Mouse (Mus musculus) urinary bladder, postnatal 10 days (tissue): ENCODE data around the gene Gm13119.
"Not testable (repeated sequence)": the region's sequence is repeated elsewhere in the genome, so short reads cannot be mapped to it uniquely, and the experiment has no call there.

Source experiments
- DNase-seq: peaks from one replicate; pipeline ENCODE4 v3.0.0; 2022; ENCODE audit warnings: low spot score

Gm13119 gene

DNA sequence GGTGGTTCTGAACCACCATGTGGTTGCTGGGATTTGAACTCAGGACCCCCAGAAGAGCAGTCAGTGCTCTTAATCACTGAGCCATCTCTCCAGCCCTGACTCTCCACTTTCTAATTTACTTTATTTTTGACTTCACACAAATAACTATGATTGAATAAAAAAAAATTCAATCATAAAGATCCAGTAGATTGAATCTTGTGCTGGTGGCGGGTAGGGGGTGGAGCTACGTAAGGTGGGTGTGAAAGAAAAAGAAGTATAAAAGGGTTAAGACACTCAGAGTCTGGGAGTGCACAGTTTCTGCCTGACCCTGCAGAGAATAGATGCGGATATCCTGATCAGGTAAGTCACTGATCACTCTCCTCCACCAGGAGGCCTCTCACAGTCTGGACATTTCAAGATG is at the start of gene Gm13119:
TSS of gene Gm13119 (plus strand) at position 301 of the 400 bp plus-strand sequence.
- DNase-seq: not testable (repeated sequence)

DNA sequence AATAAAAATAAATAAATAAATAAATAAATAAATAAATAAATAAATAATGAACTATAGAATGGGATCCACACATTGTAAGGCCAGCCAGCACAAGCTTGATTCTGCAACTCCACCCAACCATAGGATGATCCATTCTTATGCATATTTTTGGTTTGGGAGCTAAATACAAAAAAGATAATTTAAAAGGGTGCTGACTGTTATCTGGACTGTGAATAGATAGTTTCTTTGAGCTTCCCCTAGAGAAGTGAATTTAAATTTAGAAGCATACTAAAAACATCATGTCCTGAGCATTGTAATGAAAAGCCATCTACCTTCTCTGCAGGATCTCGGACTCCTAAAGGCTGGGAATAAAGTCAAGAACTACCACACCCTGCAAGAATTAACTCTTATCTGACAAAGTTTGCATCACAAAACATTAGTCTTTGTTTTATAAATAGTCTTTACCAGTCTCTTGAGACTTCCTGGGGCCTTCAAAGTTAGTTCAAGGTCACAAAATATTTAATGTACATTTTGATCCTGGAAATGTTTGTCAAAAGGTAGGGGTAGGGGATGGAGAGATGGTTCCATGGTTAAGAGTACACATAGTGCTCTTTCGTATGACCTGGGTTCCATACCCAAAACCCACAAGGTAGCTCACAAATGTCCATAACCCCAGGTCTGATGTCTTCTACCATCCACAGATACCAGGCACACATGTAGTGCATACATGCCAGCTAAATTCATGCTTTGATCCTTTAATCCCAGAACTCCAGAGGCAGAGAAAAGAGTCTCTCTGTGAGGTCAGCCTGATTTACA is 44.9 kb upstream of the Gm13119 start:
- DNase-seq: not testable (repeated sequence)

DNA sequence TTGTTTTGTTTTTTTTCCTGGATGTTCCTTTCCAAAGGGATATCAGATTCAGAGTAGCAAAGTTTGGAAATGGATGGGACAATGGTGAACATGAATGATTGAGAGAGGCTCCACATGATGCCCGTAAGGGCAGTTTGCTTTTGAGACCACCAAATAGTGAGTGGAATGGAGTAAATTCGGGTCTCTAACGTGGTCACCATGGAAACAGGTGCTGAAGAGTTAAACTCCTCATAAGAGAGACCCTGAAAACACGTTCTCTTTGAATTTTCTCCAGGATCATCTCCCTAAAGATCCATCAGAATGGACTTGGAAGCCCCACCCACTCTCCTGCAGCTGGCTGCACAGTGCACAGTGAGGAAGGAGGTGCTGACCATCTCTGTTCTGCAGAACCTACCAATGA is 27.8 kb upstream of the Gm13119 start, which contains the start of gene Gm13128:
TSS of gene Gm13128 (plus strand) at position 301 of the 400 bp plus-strand sequence.
- not testable (repeated sequence) for DNase-seq

DNA sequence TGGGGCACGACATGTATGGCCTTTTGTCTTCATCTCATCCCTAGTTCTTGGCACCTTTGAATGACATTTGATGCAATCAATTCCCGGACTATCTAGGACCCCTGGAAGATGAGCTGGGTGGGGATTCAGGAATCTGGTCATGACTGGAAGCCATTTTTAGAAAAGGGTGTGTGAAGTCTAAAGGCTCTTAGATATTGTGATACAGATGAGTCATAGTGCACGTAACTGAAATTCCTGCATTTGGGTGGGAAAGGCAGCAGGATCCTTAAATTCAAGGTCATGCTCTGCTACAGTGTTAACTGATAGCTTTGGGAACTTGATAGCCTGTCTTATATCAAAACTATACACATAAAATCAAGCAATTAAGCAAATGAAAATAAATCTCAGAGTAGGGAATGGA is 21.9 kb upstream of the Gm13119 start:
- not testable (repeated sequence) for DNase-seq

DNA sequence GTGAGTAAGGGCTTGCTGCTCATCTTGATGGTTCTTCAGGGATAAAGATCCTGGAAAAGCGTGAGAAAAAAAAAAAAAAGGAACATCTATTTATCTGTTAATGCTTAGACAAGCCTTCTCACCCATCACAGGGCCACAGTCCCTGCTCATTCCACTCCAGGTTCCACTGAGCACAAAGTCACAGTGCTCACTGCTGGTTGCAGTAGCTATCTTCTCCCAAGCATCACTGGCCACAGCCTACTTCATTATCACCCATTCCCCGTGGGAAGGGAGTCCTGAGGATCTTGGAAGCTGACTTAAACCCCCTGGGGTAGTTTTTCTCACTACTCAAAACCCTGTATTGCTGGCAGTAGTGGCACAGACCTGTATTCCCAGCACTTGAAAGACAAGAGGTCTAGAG is 20.2 kb downstream of the Gm13119 start, which contains the start of gene Pramef20:
TSS of gene Pramef20 (minus strand) at position 23 of the 400 bp plus-strand sequence.
- DNase-seq: no peak

DNA sequence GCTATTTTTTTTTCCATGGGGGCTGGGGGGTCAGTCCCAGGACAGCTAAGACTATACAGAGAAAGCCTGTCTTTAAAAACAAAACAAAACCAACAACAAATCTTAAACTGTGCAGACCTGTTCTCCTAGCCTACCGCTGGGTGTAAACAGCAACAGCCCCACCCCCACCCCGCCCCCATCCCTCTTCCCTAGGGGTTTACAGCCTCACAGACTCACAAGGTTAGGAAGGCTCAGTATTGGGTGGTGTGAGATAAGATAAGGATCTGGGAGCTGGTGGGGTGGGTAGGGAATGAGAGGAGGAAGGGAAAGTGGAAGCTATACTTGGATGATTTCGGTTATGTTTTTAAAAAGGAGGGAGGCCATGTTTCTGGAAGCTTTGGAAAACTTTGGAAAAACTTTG is 38.6 kb downstream of the Gm13119 start:
- DNase-seq: no peak

DNA sequence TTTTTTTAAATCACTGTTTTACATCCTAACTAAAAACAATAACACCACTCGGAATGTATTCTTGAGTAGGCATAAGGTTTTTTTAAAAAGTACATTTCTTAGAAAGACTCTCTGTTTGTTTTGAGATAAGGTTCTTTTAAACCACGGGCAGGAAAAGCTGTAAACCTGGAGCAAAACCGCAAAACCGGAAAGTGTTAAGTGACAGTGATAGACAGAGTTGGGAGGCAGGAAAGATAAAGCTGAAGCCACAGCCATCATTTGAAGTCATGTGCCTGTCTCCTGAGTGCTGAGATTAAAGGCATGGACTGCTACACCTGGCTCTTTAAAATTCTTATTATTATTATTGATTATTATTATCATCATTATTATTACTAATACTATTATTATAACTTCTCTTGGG is 45.0 kb downstream of the Gm13119 start:
- DNase-seq: no peak

DNA sequence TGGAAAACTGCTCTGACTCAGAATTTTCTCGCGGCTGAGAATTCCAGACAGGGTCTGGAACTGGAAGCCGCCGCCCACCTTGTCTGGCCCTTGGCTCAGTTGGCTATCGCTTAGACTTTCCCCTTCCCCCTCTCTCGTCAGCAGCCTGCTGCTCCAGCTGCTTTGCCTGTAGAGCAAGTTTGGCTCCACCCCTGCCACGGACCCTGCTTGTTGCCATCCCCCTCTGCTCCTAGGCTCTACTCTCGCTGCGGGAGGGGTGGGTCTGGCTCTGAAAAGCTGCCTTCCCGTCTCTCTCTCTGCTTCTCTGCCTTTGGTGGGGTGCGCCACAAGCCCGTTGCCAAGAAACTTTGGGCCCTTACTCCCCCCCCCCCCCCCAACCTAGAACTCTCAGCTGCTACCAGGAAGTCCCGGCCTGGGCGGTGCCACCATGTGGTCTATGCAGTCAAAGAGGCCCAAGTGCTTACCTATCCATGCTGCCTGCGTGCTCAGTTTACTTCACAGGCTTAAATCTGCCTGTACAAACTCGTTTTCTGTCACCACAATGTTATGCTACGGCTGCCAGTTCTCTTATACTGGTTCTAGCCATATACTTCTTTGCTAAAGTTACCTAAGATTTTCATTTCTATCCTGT is 46.8 kb downstream of the Gm13119 start:
- no peak for DNase-seq

DNA sequence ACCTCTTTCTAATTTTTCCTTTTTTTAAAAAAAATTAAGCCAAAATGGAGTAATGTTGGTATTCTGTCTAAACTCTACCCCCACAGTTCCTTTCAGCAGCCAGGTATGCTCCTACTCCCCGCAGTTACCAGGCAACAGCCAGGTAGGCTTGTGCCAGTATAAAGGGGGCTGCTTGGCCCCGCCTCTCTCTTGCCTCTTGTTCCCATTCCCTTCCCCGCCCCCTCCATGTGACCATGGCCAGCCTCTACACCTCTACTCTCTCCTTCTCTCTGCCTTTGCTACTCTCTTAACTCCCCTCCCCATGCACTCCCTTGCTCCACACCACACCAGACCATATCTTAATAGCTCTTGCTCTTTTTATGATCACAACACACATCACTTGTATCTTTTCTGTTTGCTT is 48.5 kb downstream of the Gm13119 start:
- DNase-seq: no peak

DNA sequence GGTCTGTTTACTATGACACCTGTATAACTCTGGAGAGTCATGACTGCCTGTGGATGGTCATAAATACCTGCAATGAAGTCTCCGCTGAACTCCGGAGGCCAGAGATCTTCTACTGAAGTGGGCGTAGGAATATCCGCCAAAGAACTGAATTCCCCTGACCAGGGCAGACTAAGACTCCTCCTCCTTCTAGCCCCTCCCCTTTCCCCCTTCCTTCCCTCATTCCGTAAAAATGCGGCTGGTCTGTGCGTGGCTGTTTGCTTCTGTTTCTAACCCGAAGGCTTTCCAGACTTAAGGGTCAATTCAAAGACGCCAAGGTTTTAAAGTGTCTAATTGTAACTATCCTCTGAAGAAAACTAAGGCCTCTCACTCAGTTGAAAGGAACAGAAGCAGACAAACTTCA is 50.5 kb downstream of the Gm13119 start, which contains the start of gene Pramef12:
TSS of gene Pramef12 (minus strand) at position 175 of the 400 bp plus-strand sequence.
- no peak for DNase-seq
